Mouse (Mus musculus) midbrain, embryonic 15.5 days (tissue): ENCODE results near the gene Cenpb. TPM values are rescaled to one million over a fixed set of nuclear protein-coding genes. Genes with fewer than 3 reads are reported as not detected.
A peak's percentile ranks its signal among the peaks of the same experiment; 100 is the strongest.
"Not testable (repeated sequence)": the region's sequence is repeated elsewhere in the genome, so short reads cannot be mapped to it uniquely, and the experiment has no call there.

Experiments
- ATAC-seq: fragments of 200-750 bp; cut with Nextera tagmentation; replicated peaks from 2 replicates; pipeline ENCODE4 v1.8.0; 2017; ENCODE audit warnings: moderate TSS enrichment
- H3K27ac ChIP-seq: fragments of 300-500 bp; sonication (generic); 2 replicates; pipeline ENCODE4 v1.5.1; 2015; ENCODE audit warnings: mild to moderate bottlenecking, inconsistent platforms
- H3K27me3 ChIP-seq: fragments of 300-500 bp; sonication (generic); replicated peaks from 2 replicates; pipeline ENCODE4 v1.6.1; 2015; ENCODE audit warnings: inconsistent platforms
- H3K36me3 ChIP-seq: fragments of 300-500 bp; sonication (generic); replicated peaks from 2 replicates; pipeline ENCODE4 v1.6.1; 2015; ENCODE audit warnings: inconsistent platforms
- H3K4me1 ChIP-seq: fragments of 300-500 bp; sonication (generic); 2 replicates; pipeline ENCODE4 v1.6.1; 2015; ENCODE audit warnings: inconsistent platforms
- H3K4me2 ChIP-seq: fragments of 300-500 bp; sonication (generic); 2 replicates; pipeline ENCODE4 v1.6.1; 2015; ENCODE audit warnings: inconsistent platforms, mild to moderate bottlenecking, moderate library complexity
- H3K4me3 ChIP-seq: fragments of 300-500 bp; sonication (generic); 2 replicates; pipeline ENCODE4 v1.5.1; 2015; ENCODE audit warnings: mild to moderate bottlenecking, inconsistent platforms
- H3K9ac ChIP-seq: fragments of 300-500 bp; sonication (generic); 2 replicates; pipeline ENCODE4 v1.6.1; 2015; ENCODE audit warnings: mild to moderate bottlenecking, inconsistent platforms
- H3K9me3 ChIP-seq: fragments of 300-500 bp; sonication (generic); 2 replicates; pipeline ENCODE4 v1.6.1; 2016; ENCODE audit warnings: inconsistent platforms
- WGBS: fragments of 180-500 bp; shearing (Covaris S2); methylation state at CpG from one replicate; pipeline ENCODE4 v1.1.7; 2015; ENCODE audit warnings: mixed read lengths; 5-methylcytosine and 5-hydroxymethylcytosine counted together
- polyA plus RNA-seq: library from polyadenylated mRNA; unstranded; fragments of >200 nt; fragmentation: Nextera tagmentation; extraction: Ambion mirVana; gene quantifications from 2 replicates; pipeline ENCODE4 v1.2.1, GENCODE M21; 2015

The Cenpb gene
- 16.0 and 16.4 TPM in 2 replicates for polyA plus RNA-seq

DNA sequence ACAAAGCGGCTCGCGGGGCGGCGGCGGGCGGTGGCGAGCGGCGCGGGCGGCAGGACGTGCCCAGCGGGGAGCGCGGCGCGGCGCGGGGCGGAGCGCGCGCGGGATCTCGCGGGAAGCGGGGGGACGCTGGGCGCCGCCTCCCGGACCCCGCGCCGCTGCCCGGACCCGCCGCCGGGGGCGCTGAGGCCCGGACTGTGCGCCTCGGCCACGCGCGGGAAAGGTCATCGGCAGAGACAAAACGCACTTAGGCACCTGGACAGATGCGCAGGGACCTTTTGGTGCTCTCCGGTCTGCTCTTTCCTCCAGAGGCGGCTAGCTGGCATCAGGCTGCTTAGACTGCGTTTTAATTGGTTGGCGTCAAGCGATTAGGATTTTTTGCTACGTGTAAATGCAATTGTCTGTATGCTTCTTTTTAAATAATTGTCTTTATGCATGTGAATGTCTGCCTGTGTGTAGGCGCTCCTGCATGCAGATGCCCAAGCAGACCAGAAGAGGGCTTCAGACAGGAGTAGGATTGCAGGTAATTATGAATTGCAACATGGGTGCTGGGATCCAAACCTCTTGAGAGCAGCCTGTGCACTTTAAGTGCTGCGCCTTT, at the start of gene Cenpb:
Gene Cenpb, minus strand, starts transcription at position 78 of the 598 bp plus-strand sequence.
- Histone ChIP-seq H3K9me3 (no peaks in the 10 kb centered on the region), H3K36me3 (no peaks in the 10 kb centered on the region), H3K4me2 (peak within 1 kb of the TSS; percentile 97), H3K4me1 (peaks cover 36% of the 10 kb centered on the region), H3K9ac (peak within 1 kb of the TSS; percentile 96), H3K27me3 (no peaks in the 10 kb centered on the region), H3K4me3 (peak within 1 kb of the TSS; percentile 64), H3K27ac (peak within 1 kb of the TSS; percentile 96)
- ATAC-seq: peak; percentile 85
- WGBS: 2% methylated on average over 47 of the region's 57 CpGs

DNA sequence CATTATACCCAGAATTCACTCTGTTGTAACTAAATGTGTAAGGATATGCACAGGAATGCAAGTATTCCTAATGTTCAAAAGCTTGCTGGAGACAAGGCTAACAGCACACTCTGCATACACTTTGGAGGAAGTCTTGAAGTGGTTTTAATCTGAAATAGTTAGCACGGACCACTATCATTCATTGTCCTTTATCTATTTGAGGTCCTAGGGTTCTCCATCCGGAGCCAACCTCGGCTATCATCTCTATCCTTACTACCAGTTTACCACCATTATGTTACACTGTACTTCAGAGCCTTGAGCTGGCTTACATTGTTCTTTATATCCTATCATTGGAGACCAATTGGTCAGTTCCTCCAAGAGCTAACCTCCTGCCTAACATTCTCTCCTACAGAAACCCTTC, 47.4 kb upstream of the Cenpb start:
- no peak overlapping the region for H3K4me3 ChIP-seq
- H3K36me3 ChIP-seq: no peaks in the 10 kb centered on the region
- no peaks in the 10 kb centered on the region for H3K27me3 ChIP-seq
- WGBS: 92% methylated on average over 3 of the region's 3 CpGs
- H3K4me2 ChIP-seq: no peak overlapping the region
- no peaks in the 10 kb centered on the region for H3K4me1 ChIP-seq
- H3K27ac ChIP-seq: no peak overlapping the region
- ATAC-seq: no peak
- no peak overlapping the region for H3K9ac ChIP-seq
- no peaks in the 10 kb centered on the region for H3K9me3 ChIP-seq

DNA sequence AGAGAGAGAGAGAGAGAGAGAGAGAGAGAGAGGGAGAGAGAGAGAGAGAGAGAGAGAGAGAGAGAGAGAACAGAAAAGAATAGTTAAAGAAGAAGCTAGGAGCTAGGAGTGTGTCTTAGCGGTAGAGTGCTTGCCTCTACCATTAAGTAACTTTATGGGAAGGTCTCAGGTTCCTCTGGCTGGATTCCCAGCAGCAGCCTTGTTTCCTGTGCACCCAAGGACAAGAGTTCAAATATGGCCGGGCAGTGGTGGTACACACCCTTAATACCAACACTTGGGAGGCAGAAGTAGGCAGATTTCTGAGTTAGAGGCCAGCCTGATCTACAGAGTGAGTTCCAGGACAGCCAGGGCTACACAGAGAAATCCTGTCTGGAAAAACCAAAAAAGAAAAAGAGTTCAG, 46.8 kb upstream of the Cenpb start:
- not testable (repeated sequence) for H3K4me1 ChIP-seq, H3K27me3 ChIP-seq, H3K36me3 ChIP-seq, H3K4me2 ChIP-seq, H3K4me3 ChIP-seq, H3K27ac ChIP-seq, H3K9me3 ChIP-seq, ATAC-seq, H3K9ac ChIP-seq
- WGBS: 92% methylated on average over 2 of the region's 2 CpGs

DNA sequence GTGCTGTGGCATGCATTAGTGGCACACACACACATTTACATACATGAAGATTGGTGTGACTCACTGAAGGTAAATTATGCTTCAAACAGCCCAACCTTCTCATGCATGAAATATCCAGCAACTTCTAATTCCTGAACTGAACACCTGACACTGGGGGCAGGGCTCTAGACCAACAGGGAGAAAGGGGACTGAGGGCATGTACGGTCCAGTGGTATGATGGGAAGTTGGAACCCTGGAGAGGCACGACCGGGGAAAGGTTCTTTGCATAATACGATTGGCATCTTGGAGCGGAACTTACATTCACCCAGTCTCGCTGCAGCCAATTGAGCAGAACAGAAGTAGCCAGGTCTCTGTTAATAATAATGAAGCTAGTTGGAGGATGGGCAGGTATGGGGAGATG, 45.3 kb upstream of the Cenpb start:
- no peaks in the 10 kb centered on the region for H3K27me3 ChIP-seq
- H3K9me3 ChIP-seq: no peaks in the 10 kb centered on the region
- H3K36me3 ChIP-seq: no peaks in the 10 kb centered on the region
- WGBS: 76% methylated on average over 6 of the region's 6 CpGs
- H3K27ac ChIP-seq: no peak overlapping the region
- H3K4me2 ChIP-seq: no peak overlapping the region
- no peak for ATAC-seq
- H3K9ac ChIP-seq: no peak overlapping the region
- no peak overlapping the region for H3K4me3 ChIP-seq
- no peaks in the 10 kb centered on the region for H3K4me1 ChIP-seq

DNA sequence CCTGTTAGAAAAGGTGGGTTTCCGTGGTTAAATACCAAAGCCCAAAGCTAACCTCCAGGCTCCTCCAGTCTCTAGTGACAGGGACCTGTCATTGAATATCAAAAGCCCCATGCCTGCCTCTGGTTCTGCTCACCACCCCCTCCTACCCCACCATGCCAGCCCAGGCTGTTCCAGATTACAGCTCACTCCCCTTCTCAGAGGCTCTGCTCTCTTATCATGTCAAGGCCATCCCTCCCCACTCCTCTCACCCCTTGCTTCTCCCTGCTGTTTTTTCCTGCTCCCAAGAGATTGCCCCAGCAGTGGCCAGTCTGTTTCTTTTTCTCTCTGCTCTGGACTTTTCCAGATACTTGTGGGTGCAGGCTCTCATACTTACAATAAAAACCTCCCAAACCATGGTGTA, 43.7 kb upstream of the Cenpb start:
- Histone ChIP-seq H3K9ac (no peak overlapping the region), H3K27me3 (no peaks in the 10 kb centered on the region), H3K4me2 (no peak overlapping the region), H3K4me3 (no peak overlapping the region), H3K36me3 (no peaks in the 10 kb centered on the region), H3K4me1 (no peaks in the 10 kb centered on the region), H3K27ac (no peak overlapping the region), H3K9me3 (no peaks in the 10 kb centered on the region)
- ATAC-seq: no peak
- 76% methylated on average over 1 of the region's 1 CpGs for WGBS

DNA sequence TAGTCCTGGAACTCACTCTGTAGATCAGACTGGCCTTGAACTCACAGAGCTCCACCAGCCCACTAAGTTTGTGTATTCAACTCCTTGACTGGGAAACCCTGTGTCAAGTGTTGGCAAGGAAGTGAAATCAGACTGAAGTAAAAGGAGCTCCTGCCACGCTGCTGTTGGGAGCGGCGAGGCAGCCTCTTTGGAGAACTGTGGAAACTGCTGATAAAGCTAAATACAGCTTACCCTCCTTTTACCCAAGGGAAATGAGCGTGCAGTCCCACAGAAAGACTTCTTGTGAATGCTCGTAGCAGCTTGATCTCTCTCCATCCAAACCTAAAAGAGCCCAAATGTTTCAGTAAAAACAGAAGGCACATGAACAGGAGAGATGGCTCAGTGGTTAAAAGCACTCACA, 42.7 kb upstream of the Cenpb start:
- H3K9ac ChIP-seq: no peak overlapping the region
- no peak overlapping the region for H3K4me3 ChIP-seq
- H3K36me3 ChIP-seq: no peaks in the 10 kb centered on the region
- 57% methylated on average over 5 of the region's 5 CpGs for WGBS
- H3K4me1 ChIP-seq: no peaks in the 10 kb centered on the region
- H3K27ac ChIP-seq: no peak overlapping the region
- H3K9me3 ChIP-seq: no peaks in the 10 kb centered on the region
- no peak for ATAC-seq
- no peak overlapping the region for H3K4me2 ChIP-seq
- H3K27me3 ChIP-seq: no peaks in the 10 kb centered on the region

DNA sequence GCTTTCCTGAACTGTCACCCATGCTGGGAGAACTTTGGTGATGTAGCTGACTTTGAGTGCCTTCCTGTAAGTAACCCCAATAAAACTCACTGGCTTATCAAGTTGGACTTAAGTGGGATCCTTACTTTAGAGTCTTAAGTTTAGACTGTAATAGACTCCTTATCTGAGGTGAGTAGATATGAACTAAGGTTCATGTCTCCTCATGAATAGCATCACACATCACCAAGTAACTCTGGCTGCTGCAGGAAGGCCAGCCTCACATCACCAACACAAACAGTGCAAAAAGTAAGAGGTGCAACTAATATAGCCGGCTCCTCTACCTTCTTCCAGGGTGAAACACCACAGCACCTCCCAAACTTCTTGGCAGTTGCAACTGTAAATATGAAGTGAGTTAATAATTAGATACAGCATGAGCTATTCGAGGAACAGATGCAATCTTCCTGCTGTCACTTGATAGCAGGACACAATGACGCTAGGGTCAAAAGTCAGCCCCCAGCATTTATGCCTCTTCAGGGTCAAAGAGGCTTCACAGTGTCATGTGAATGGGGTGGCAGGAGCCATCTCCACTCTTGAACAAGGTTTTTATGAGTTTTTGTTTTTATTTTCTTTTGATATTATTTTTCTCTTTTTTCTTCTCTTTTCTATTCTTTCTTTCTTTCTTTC, 42.1 kb upstream of the Cenpb start:
- WGBS: 84% methylated on average over 3 of the region's 3 CpGs
- Histone ChIP-seq H3K4me2 (no peak overlapping the region), H3K4me3 (no peak overlapping the region), H3K4me1 (no peaks in the 10 kb centered on the region), H3K27me3 (no peaks in the 10 kb centered on the region), H3K9ac (no peak overlapping the region), H3K27ac (no peak overlapping the region), H3K9me3 (no peaks in the 10 kb centered on the region), H3K36me3 (no peaks in the 10 kb centered on the region)
- no peak for ATAC-seq

DNA sequence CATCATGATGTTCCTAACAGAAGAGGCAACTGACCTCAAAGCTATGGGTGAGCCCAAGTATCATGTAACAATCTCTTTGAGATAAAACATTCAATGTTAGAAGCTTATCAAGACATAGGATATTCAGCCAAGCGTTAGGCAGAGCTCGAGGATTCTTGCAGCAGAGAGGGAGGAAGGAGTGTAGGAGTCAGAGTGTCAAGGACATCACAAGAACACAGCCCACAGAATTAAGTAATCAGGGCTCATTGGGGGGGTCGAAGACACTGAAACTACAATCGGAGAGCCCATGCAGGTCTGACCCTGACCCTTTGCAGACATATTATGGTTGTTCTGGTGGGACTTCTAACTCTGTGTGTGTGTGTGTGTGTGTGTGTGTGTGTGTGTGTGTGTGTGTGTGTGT, 40.2 kb upstream of the Cenpb start:
- no peak overlapping the region for H3K4me2 ChIP-seq
- no peaks in the 10 kb centered on the region for H3K36me3 ChIP-seq
- H3K4me3 ChIP-seq: no peak overlapping the region
- H3K9ac ChIP-seq: no peak overlapping the region
- H3K27ac ChIP-seq: no peak overlapping the region
- H3K9me3 ChIP-seq: no peaks in the 10 kb centered on the region
- no peaks in the 10 kb centered on the region for H3K4me1 ChIP-seq
- 82% methylated on average over 4 of the region's 4 CpGs for WGBS
- H3K27me3 ChIP-seq: no peaks in the 10 kb centered on the region
- no peak for ATAC-seq

DNA sequence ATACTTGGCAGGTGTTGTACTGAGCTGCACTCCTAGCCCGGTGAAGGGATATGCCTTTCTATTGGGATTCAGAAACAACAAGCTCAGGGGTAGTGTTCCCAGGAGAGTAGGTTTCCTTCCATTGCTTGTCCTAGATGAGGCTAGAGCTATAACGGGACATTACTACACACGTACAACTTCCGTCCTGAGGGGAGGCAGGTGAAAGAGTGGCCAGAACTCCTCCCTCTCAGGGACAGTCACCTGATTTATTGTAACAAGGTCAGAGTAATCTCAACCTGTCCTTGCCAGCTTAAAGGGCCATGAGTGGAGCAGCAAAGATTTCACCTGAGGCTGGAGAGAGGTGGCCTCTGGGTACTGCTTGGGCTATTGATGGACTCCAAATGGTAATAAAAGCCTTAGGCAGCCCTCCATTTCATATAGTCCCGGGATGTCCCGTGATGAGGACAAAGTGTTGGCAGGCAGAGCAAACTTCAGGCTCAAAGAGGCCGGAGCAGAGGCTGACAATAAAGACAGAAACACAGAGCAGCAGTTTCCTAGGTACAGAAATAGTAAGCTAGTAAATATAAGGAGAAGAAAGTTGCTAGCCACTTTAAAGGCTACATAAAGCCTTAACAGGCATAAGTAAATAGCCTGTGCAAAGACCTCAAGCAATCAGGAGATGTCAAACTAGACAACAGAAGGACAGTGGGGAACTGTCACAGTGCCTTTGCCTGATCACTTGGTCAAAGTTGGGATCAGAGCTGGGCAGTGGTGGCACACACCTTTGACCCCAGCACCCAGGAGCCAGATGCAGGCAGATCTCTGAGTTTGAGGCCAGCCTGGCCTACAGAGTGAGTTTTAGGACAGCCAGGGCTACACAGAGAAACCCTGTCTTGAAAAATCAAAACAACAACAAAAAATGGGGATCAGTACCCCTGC, 36.3 kb upstream of the Cenpb start:
- H3K4me1 ChIP-seq: peaks cover 6% of the 10 kb centered on the region
- no peak overlapping the region for H3K9ac ChIP-seq
- H3K36me3 ChIP-seq: no peaks in the 10 kb centered on the region
- no peak overlapping the region for H3K27ac ChIP-seq
- no peak overlapping the region for H3K4me3 ChIP-seq
- H3K9me3 ChIP-seq: no peaks in the 10 kb centered on the region
- ATAC-seq: no peak
- no peaks in the 10 kb centered on the region for H3K27me3 ChIP-seq
- 86% methylated on average over 7 of the region's 7 CpGs for WGBS
- H3K4me2 ChIP-seq: no peak overlapping the region

DNA sequence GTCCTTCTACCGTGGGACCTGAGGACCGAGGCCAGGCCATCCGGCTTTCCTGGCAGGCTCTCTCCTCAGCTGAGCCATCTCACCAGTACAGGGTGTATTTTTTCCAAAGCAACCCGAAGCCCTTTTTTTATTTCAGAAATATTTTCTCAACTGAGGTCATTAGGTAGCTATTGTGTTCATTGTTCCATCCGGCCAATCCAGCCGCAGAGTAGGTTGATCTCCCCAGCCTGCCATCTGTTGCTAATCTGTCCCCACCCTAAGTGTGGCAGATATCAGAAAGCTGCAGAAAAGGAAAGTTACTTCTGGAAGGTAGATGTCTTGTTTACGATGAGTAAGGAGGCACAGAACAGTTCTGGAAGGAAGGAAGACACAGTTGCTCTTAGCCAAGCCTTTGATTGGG, 33.9 kb upstream of the Cenpb start:
- Histone ChIP-seq H3K9ac (no peak overlapping the region), H3K27me3 (no peaks in the 10 kb centered on the region), H3K4me3 (no peak overlapping the region), H3K4me2 (no peak overlapping the region), H3K9me3 (no peaks in the 10 kb centered on the region), H3K27ac (no peak overlapping the region), H3K4me1 (peaks cover 18% of the 10 kb centered on the region), H3K36me3 (no peaks in the 10 kb centered on the region)
- ATAC-seq: no peak
- WGBS: 85% methylated on average over 7 of the region's 7 CpGs

DNA sequence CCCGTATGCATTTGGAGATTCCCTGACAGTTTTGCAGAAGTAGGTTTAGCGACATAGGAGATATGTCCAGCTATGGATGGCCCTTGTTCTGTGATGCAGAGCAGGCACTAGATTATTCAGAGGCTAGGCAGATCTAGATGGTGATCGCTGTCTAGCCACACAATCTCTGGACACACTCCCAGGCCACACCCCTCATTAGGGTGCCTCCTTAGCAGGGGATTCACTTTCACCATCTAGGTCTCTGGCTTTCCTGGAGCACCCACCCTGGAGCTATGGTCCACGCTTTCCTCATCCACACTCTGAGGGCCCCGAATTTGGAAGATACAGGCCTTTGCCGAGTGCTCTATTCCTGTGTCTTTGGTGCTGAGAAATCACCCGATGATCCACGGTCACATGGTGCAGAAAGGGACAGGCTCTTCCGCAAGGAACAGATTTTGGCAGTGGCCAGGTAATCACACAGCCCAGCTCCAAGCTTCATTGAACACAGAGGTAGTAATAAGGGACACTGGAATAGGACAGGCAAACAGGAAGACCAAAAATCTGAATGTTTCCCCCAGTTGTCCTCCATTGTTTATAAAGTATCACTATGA, 31.3 kb upstream of the Cenpb start:
- H3K9ac ChIP-seq: peak overlapping the region; percentile 65
- no peaks in the 10 kb centered on the region for H3K36me3 ChIP-seq
- WGBS: 66% methylated on average over 9 of the region's 9 CpGs
- H3K4me2 ChIP-seq: peak overlapping the region; percentile 60
- no peaks in the 10 kb centered on the region for H3K9me3 ChIP-seq
- H3K27ac ChIP-seq: peak overlapping the region; percentile 93
- peaks cover 18% of the 10 kb centered on the region for H3K4me1 ChIP-seq
- H3K27me3 ChIP-seq: no peaks in the 10 kb centered on the region
- H3K4me3 ChIP-seq: peak overlapping the region; percentile 53
- ATAC-seq: no peak
